Mouse (Mus musculus) heart, adult 11 months (tissue): ENCODE results near the gene Ggta1.

Source experiments
- DNase-seq: peaks from one replicate; pipeline ENCODE4 v3.0.0; 2022

Gene Ggta1

DNA sequence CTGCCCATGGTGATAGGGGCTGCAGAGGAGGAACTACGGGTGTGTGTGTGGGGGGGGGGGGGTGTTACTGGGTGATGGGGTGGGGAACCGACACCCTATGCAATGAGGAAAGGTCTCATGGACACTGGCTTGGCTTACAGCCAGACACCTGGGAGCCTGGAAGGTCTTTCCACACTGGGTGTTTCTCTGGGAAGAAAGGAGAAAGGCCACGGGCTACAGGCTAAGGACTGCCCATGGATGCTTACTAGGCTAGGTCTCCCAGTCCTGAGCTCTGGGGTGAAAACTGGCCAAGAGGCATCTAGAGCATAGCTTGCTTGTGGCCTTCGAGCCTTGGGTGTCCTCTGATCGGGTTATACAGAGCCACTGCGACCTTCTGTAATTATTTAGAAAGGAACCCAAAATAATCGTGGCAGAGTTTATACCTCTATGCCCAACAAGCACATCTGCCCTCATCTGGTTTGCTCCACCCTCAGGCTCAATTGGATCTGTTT lies at the start of gene Ggta1:
TSS of gene Ggta1 (minus strand) at position 441 of the 491 bp plus-strand sequence.
- DNase-seq = peak; percentile 91

DNA sequence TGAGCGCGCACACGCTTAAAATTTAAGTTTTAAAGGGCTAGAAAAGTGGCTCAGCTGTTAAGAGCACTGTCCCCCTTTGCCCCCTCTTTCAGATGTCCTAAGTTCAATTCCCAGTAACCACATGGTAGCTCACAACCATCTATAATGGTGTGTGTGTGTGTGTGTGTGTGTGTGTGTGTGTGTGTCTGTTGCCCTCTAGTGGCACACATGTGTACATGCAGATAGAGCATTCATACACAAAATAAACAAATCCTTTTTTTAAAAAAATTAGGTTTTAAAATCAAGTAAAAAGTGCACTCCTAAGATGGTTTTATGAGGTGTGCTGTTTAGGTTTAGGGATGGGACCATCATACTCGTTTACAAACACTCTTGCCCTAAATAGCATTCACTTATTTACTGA lies 49.2 kb upstream of the Ggta1 start:
- DNase-seq = no peak

DNA sequence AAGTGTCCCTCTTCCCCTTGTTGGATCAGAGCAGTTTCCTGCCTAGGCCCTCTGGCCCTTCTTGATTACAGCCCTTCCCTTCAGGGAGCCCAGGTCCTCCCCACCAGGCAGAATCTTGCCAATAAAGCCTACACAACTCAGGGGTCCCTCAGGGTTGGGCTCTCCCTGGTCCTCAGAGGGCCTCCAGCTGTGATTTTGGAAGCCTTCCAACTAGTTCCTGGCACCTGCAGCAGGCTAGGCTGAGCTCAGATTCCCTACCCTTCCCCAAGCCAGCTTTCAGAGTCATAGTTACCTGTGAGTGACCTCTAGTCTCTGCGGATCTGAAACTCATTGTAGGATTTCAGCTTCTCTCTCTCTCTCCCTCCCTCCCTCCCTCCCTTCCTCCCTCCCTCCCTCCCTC lies 47.9 kb upstream of the Ggta1 start:
- DNase-seq = peak; percentile 96

DNA sequence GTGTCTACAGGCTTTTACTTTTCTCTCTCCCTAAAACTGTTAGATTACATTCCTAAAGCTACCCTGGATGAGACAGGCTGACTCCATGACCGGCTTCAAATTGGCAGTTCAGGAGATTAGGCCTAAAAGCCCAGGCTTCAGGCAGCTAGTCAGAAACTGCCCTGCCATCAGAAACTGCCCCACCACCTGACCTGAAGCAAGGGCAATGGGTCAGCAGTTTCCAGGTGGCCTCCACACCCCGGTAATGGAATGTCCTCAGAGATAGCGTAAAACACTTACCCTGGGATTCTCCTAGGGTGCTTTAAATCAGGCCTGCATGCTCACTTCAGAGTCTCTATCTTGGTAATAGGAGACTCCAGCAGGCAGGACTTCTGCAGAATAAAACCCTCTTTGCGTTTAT lies 46.9 kb upstream of the Ggta1 start:
- DNase-seq = no peak

DNA sequence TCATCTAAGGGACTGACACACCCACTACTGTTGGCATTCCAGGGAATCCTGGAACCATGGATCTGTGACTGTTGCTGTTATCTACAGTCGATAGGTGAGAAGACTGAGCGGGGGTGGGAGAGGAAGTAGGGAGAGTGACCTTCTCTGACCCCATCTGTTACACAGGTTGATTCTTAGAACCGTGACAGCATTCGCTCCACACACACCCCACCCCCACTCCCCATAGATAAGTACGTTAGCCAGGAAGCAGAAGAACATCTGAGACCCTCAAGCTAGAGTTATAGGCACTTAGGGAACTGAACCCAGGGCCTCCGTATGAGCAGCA lies 46.3 kb upstream of the Ggta1 start:
- no peak for DNase-seq

DNA sequence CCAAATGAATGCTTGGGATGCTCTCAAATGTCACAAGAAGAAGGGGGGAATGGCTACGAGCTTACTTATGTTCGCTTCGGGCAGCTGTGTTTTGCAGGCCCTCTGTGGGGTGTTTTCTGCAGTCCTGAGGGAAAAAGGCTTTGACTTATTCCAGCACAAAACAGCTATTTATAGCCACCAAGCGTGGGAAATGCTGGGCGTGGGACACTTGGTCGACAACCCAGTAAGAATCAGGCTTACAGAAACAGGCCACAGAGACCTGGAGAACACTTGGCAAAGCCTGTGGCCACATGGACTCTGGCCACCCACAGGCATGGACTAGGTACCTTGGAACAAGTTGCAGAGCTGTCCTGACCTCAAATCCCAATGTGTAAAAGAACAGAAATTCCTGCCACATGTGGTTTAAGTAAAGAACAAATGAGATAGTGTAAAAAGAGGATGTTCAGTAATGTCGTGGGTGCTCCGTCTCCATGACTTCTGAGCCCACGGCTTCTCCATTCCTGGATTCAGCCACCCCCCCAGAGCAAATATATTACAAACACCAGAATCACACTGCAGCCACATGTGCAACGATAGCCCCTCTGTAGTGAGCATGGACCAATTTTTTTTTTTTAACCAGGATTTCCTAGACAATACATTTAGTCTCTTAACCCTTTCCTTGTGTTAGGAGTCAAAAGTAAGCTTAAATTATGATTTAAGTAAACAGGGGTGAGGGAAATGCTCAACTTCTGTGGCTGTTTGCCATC lies 45.7 kb upstream of the Ggta1 start:
- peak; percentile 99 for DNase-seq

DNA sequence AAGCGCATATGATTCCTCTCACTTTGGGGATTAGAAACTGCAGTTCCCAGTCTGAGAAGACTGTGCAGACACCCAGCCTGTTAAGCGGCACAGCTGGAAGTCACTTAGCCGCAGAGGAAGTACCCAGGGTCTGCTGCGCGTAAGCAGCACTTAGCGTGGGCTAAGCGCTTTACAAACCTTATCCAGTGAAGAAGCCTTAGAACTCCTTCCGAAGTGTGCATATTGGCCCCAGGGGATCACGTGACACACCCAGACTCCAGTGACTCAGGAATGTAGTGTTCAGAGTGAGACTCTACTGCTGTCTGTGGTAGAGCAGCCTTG lies 44.1 kb upstream of the Ggta1 start:
- DNase-seq = peak; percentile 96

DNA sequence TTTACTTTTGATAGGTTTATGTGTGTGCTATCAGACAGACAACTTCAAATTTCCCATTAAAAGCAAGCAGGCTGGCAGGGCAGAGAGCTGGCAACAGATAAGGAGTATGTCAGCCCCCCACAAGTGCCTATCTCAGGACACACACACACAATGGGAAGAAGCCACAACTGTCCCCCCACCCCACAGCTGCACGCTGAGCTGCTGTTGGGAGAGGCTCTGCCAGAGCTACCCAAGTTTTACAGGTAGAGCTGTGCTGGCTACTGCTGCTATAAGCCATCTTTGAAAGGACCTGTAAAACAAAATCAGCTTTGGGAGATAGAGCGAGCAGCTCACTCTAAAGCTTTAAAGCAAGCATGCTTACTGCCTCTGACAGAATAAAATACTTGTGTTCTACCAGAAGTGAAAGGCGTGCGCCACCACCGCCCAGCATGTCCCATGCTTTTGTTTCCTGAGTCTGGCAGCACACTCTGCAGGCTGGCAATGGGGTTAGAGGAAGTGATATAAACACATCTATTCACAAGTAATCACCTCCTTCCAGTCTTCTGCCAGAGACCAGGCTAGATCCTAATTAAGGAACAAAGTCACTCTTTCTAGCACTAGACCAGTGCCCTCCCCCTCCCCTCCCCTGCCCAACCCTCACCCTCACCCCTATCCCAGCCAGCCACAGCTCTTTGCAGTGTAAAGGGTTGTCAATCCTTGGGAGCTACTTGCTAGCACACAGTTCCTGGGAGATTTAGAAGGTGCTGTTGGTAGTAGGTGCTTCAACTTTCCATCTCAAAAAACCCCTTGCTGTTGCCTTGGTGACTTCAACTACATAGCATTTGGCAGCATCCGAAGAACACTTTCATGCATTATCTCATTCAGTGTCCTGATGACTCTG lies 43.5 kb upstream of the Ggta1 start:
- peak; percentile 95 for DNase-seq

DNA sequence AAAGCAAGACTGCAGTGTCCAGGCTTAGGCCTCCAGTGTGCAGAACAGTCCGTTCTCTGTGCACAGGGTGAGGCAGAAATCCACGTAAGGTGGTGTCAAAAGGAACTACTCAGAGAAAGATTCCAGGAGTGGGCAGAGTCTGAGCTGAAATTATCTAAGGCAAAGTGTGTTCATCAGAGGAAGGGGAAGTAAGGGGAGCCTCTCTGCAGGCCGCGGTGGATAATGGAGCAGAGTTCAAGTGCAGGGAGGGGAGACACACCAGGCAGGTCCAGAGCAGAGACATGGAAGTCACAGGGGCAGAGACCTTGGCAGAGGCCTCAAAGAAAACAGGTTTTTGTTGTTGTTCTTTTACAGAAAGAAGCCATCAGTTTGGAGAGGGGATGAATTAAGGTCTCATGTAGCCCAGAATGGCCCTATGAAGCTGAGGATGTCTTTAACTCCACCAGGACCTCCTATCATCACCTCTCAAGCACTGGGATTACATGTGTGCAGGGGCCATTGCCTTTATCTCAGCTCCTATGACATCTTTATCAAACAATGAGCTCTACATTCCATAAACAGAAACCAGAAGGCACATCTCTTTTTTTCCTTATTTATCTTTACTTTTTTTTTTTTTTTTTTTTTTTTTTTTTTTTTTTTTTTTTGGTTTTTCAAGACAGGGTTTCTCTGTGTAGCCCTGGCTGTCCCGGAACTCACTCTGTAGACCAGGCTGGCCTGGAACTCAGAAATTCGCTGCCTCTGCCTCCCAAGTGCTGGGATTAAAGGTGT lies 42.7 kb upstream of the Ggta1 start:
- DNase-seq = peak; percentile 92

DNA sequence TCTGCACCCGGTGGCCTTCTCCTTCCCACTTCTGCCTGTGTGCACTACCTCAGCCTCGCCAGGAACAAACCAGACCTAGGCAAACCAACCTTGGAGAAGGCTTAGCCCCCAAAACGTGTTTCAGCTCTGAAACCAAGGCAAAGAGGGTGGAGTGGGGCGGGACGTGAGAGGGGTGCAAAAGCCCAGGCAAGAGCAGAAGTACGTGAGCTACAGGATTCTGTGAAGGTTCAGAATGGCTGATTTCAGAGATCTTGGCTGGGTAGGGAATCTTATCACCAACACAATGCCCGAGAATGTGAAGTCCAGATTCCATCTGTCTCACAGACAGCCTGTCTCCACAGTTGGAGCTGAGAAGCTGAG lies 41.4 kb upstream of the Ggta1 start:
- no peak for DNase-seq

DNA sequence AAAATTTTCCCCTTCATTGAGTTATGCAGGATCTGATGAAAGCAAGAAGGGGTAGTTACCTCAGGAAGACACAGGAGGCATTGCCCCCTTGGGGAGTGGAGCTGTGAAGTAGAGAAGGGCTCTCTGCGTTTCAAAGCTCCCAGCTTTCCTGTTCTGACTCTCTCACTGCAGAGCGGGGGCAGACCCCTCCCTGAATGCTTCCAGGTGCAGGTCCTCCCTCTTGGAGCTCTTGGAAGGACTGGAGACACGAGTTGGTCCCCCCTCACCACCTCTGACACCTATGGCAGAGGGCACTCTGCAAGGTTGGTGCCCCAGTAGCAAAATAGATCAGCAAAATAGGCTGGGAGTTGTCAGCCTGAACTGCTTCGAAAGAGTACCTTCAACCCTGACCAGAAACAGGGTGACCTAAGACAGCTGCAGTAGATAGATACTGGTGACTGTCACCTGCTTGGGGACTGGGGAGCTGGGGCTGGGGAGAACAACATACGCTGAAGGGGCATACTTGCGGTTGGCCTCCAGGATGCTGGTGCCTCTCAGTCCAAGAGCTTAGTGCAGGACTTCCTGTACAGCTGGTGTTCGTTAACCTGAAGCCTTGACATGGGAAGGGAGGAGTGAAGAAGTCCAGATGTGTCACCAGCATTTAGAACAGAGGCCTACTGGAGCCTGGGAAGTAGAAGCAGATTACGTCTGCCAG lies 40.8 kb upstream of the Ggta1 start:
- peak; percentile 94 for DNase-seq

DNA sequence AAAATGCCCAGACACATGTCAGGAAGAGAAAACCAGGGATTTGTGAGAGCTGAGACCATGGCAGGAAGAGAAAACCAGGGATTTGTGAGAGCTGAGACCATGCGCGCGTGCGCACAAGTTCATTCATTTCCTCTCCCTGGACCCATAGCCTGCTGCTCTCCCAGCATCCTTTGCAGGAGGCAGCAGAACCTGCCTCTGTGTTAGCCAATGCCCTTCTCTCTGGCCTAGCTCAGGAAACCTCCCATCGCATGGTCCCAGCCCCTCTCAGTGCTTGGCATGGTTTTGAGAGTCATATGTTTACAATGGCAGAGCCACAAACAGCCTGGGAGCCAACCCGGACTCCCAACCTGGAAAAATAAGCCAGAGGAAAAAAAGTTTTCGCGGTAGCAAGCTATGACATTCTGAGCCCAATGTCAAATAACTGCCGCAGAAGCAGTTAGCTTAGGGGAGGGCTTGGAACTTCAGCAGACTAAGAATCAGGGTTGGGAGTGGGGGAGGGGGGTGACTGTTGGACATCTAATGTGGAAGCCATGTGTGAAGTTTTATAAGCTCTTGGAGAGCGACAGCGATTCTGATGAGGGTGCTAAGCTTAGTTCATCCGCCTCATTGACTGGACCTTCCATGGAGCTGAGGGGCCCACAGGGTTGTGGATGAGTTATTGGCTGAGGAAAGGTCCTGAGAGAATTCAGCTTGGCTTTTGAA lies 40.1 kb upstream of the Ggta1 start:
- peak; percentile 92 for DNase-seq

DNA sequence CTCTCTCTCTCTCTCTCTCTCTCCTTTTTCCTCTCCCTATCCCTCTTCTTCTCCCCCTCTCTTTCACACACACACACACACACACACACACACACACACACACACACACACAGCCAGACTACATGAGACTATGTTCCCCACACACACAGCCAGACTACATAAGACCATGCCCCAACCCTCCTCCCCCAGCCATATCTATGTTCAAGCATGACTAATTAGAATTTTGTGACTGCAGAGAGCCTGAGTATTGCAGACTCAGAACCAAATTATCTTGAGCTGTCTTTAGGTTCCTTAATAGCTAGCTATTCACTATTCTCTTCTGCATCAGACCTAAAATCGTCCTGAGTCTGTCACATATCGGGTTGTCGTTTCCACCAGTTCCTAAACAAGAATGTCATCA lies 39.5 kb upstream of the Ggta1 start:
- no peak for DNase-seq

DNA sequence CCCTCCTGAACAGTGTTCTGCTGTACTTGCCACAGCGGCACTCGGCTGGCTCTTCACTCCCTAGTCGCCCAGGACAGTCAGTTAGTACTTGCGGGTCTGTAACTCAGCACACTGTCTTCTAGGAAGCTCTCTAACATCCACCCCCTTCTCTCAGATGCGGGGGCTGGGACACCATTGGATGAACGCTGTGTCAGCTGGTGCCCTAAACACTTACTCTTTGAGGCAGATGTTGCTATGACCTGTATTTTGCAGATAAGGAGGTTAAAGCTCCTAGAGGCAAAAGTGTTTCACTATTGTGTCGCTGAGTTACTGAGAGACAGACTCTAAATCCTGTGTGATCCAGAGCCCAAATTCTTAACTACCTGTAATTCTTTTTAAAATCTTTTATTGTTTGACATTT lies 36.4 kb upstream of the Ggta1 start:
- no peak for DNase-seq

DNA sequence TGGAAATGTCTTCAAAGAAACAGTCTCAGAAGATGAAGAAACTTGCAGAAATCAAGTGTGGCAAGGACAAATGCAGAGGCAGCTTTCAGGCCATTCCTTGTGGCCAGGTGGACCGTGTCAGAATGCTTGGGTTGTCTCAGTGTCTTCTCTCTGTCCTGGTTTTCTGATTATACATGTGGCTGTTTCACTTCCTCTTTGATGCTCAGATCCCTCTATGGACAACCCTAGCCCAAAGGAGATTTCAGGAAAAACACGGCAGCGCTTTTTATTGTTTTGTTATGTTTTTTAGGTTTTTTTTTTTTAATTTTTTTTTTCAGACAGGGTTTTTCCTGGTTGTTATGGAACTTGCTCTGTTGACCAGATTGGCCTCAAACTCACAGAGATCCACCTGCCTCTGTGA lies 35.9 kb upstream of the Ggta1 start:
- DNase-seq = no peak

DNA sequence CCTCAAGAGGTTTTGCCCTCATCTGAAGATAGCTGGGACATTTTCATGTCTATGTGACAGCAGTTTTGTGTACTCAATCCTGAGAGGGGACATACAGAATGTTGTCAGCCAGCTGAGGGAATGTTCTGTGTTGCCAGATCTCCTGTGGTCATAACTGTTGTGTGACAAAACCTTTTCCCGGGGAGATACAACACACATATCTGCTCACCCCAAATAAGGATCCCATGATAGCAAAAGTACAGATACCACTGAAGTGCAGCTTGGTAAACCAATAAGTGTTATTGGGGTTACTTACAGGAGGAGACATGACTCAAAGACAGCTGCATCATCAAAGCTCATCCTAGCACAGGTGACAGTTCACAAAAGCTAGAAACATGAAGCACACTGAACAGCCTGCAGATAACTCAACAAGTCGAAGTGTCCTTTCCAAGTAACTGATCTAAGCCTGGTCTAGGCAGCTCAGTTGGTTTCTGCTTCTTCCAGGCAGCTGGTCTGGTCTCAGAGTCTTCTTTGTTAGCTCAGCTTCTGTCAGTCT lies 34.7 kb upstream of the Ggta1 start:
- DNase-seq = no peak

DNA sequence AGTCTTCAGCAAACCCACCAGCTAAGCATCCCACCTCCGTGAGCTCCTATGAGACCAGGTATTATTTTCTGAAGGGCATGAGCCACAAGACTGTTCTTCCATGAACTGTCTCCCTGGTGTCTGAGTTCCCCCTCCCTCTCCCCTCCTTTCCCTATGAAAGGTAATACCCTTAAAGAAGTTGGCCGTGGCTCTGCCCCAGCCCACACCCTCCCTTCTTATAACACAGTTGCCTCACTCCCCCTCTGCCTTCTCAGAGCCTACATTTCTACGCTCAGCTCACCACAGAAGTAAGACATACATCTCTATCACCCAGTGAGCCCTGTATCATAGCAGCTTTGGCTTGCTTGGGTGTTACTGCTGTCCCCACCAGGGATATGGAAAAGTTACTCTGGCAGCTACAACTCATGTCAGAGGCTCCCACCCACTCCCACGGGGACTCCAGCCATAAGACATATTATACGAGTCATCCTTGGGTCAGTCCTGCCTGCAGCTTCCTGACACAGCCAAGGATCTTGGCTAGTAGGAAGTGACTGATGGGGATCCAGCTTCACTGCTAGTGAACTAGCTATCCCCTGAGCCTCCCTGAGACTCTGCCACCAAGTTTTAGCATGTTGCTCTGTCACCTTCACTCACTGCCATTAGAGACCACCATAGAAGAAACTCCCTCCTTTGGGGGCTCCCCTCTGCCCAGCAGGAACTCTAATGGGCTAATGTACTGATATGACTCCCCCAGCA lies 33.4 kb upstream of the Ggta1 start:
- peak; percentile 93 for DNase-seq

DNA sequence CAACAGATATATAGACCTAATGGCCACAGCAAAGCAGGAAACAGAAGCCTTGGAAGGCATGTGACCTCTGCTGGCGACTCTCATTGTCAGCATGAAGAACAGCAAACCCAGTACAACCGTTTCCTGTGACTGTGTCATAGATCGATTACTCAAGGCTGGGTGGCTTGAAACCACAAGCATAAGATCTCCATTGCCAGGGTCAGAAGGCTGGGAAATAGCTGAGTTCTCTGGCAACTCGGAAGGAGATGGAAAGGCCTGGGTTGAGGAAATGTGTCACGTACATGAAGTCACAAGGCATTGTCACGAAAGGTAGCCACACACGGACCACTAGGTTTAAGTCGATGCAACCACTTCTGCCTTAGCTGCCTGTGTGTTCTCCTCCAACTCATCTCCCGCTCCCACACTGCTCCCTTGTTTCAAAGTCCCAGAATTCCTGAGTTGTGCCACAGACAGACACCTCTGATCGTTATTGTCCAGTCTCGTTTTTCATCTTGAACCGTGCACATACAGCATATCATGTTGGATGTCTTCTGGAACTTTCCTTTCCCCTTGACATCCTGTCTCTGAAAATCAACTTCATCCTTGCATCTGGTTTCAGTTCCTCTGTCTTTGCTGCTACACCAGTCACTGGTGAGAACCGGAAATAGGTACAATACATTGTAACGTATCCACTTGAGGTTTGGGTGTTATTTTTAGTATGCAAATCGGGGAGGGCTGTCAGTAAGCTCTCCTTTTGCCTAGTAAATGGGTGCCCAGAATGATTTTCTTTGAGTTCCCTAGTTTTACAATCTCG lies 32.7 kb upstream of the Ggta1 start:
- peak; percentile 94 for DNase-seq

DNA sequence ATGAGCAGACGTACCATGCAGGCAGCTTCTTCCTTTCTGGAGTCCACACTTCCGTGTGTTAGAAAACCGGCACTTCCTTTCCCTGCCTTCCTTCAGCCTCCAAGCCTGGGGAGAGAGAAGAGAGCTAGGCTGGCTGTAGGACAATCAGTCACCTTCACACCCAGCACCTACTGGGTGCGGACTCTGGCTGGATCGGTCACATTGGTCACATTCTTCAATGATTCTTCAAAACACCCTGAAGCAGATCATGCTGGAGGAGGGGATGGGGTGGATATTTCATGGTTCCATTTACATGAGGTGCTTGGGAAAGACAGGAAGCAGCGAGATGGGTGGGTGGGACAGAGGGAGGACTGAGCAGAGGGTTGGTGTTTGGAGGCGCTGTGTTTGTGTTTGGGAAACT lies 30.5 kb upstream of the Ggta1 start:
- DNase-seq = no peak

DNA sequence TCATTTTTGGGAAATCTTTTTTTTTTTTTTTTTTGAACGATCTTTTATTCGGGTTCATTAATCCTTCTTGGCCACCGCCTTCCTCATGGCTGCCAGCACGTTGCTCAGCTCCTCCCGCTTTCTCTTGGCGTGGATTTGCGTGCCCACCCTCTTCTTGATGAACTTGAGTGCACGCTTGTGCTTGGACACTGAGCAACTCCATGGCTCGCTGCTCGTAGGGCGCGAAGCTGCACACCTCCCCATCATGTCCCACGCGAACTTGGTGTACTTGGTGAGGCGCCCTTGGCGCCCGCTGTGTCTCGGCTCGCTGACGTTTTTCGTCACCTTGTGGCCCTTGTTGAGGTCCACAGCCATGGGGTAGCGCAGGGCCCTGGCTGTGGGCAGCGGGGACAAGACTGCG lies 28.1 kb upstream of the Ggta1 start:
- DNase-seq = no peak
